Mouse (Mus musculus): ENCODE results near the gene Reg3d. TPM values are rescaled to one million over a fixed set of nuclear protein-coding genes. Genes with fewer than 3 reads are reported as not detected.

Reg3d gene
- polyA plus RNA-seq, 1 experiment from 2014 or later: not detected

Other genes starting within 250 kb of the Reg3d start
- not detected in 2 replicates for gene Reg3b, start 8.2 kb downstream of the Reg3d start, polyA plus RNA-seq (2016; fragmentation: Nextera tagmentation; extraction: Ambion mirVana)
- gene Reg3a, start 1.8 kb upstream of the Reg3d start, polyA plus RNA-seq (2016; fragmentation: Nextera tagmentation; extraction: Ambion mirVana): not detected in 2 replicates
- not detected in 2 replicates for gene Reg2, start 16.8 kb upstream of the Reg3d start, polyA plus RNA-seq (2016; fragmentation: Nextera tagmentation; extraction: Ambion mirVana)
- not detected in 2 replicates for gene Reg1, start 43.8 kb upstream of the Reg3d start, polyA plus RNA-seq (2016; fragmentation: Nextera tagmentation; extraction: Ambion mirVana)
- gene Reg3g, start 90.0 kb upstream of the Reg3d start, polyA plus RNA-seq (2016; fragmentation: Nextera tagmentation; extraction: Ambion mirVana): not detected in 2 replicates

Measured in limb, embryonic 10.5 days (tissue).